Mouse (Mus musculus) ovary, postnatal 36 days (tissue): Measurements from ENCODE around the gene Vwa3b.

Experiments used
- DNase-seq: peaks from one replicate; pipeline ENCODE4 v3.0.0; 2022; ENCODE audit warnings: low spot score, mixed read lengths

The Vwa3b gene

DNA sequence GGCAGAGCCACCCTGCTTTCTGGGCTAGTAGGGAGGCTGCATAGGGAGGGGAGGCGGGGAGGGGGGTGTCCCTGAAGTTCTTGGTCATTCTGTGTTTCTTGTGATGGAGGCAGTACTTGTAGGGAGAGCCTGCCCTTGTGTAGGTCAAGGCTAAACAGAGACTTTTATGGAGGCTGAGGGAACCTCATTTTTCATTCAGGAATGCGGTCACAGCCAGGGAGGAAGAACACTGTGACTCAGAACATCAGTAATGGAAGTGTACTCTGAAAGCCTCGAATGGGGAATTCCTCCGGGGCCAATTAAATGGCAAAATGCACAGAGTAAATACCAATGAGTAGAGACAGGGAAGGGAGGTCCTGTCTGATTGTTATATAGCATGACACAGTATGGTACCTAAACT lies 37.4 kb downstream of the Vwa3b start:
- no peak for DNase-seq

DNA sequence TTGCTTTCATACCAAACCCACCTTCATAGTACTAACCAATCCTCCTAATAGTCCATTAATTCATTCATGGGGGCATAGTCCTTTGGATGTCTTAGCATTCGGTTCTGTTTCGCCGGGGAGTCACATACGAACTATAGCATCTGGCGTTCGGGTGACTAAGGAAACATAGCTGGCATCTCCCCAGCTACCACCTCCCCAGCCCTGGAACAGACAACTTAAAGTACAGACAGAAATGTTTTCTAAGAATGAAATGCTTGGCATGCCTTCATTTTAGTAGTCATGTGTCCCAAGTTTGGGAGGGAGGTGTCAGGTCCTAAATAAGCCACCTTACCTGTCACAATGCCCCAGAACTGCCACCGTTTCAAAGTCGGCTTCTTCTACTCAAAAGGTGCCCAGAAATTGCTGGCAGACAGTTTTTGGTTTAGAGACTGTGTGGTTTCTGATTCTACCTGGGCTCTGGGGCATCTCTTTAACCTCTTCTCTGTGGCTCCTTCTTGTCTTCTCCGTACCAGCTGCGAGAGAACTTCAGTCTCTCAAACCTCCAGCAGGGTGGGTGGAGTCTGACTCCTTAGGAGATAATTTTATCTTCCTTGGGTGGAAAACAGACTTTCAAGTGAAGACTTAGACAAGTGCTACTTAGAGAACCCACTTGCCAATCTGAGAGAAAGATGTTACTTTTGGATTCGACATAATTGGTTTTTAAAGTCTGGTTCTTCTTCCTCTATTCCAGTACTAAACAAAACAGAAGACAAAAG lies 39.4 kb downstream of the Vwa3b start:
- DNase-seq: no peak

DNA sequence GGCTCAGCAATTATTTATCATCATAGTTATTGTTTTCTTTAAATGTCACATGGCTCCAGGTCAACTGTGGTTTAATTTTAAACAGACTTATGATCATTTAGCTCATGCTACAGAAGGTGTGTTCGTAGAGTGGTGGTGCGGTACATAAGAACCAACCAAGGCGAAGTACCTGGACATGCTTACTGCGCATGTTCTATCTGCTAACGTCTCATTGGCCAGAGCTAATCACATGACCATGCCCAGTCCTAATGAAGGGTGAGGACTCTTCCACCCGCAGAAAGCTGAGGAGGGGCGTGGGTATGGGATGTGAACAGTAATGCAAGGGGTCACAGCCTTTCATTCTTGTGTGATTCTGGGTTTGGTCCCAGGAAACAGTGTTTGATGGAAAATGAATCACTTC lies 49.4 kb downstream of the Vwa3b start:
- no peak for DNase-seq

DNA sequence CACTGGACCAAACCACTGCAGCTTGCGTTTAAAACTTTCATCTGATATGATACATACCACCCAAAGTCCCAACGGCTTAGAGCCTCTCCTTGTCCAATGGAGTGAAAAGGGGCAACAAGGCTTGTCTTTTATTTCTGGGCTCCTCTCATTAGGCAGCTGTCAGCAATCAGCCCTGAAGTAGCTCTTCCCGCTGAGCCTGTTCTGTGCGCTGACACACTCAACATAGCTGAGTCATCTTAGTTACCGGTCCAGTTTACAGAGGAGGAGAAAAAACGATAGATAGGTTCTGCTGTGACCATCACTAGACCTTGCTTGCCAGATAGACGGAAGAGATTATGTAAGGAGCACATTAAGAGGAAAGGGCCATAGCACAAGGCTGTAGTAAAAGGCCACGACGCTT lies 50.9 kb downstream of the Vwa3b start:
- no peak for DNase-seq

DNA sequence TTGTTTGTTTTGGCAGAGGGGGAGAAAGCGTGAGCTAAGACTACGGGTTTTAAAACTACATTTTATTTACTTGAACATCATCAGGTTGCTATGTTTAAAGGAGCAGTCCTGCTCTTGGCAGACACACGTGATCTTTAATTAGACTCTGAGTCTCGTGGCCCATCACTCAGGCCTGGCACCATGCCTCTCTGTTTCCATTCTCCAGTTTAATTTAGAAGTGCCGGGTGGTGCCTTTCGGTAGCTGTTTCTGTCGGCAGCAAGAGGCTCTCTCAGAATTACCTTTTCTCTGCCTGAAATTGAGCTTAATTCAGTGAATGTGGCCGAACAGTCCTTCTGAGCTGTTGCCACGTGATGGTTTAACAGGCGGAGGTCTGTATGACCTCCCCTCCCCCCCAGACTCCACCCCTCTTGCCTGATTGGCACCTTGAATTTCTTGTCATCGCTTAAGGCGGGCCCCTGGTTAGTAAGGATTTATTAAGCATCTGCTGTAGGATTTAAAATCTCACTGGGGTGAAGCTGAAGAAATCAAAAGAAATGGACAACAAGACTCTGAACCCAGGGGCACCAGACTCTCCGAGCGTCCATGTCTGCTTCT lies 51.7 kb downstream of the Vwa3b start:
- DNase-seq: no peak

DNA sequence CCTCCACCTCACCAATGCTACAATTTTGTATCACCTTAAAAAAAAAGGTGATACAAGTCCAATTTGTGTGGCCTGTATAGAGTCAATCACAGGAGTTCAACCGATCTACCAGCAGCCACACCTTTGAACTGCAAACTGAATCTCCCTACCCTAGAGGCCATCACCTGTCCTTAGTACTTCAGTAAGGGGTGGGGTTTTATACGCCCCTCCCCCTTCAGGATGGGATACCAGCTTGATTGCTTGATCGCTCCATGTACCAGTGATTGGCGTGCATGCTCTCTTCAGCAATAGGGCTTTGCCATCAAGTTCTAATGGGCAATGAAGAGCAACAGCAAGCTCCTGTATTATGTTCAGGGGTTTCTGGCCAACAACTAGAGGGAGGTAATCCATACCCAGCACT lies 54.0 kb downstream of the Vwa3b start:
- DNase-seq: no peak

DNA sequence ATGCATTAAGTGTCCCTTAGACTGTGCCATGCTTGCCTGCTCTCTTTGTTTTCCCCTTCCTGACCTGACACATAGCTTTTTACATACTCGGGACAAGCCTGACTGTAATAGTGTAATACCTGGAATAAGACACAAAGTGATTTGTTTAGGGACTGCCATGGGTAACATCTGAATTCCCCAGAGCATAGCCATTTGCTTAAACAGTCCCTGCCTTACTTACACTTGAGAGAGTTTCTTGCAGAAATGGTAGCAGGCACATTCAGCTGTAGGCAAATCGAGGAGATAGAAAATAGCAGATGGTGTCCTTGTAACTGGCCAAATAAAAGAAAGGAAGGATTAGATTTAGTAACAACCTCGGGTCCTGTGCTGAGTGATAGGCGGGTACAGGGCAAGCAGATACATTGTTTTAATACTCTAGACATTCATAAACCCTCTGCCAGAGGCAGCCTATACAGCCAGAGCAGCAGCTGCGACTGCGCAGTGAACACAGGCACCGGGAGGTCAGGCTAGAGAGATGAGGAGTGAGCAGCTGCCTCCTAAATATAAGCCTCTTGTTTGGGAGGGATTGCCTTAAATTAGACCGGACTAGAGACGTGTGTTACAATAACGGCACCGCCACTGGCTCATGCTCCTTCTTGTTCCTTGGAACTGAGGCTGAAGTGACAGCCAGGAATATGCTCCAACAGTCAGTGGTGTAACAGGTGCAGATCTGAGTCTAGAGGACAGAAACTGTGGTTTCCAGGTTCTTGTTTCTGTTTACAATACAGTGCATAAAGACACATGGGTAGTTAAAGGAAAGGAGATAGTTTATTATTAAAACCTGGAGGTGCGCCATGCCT lies 55.2 kb downstream of the Vwa3b start:
- DNase-seq: no peak

DNA sequence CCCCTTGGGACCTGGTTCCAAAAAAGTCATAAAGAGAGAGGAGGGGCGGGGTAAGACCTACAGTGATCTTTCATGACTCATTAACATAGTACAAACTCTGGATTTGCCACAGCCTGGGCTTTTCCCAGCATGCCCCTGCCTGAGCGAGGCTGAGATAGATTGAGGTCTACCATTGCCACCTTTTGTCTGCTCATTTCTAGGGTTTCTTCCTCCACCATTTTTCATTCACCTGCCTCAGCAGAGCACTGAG lies 55.7 kb downstream of the Vwa3b start:
- no peak for DNase-seq

DNA sequence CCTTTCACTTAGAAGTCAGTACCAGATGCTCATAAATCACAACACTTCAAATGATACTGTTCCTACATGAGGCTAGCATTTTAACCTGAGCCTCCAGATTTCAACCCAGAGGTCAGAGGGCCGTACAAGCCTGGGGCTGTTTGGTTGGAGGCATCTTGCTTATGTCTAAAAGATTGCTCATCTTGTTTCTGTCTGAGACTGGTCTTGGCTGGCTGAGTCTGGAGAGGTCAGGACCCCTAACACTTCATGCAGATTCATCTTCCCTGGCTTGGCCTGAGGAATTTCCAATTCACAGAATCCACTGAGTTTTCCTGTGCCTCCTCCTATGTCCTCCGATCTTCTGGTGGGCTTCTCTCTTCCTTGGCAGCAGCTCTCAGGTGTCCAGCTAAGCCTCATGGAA lies 57.7 kb downstream of the Vwa3b start:
- no peak for DNase-seq

DNA sequence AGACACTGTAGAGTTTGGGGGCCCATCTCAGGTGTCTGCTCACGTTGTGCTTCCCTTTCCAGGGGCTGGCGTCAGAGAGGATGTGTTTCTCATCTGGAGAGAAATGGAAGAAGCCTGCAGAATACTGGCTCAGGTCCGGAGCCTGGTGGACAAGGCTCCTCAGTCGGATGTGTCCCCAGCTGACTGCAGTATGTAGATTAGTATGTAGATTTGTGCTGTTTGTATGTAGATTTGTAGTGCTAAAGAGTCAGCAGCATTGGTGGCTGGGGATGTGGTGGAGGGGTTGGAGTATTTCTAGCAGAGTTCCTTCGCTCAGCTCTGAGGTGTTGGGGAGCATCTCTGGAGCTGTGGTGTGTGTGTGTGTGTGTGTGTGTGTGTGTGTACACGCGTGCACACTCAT lies 58.8 kb downstream of the Vwa3b start:
- DNase-seq: no peak

DNA sequence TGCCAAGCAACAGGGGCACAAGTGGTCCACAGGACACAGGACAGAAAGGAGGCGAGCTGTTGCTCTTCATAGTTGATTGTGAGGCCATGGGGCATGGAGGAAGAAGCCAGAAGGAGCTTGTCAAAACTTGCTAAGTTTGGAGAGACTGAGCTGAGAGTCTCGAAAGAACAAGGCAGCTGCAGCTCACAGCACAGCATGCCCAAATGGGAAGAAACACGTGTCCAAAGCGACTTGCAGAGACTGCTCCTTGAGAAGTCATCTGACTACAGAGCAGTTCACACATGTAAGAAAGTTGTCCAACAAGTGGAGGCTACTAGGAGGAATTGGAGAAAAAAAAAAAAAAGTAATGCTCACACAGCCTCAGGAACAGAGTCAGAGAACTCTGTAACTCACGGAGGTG lies 62.8 kb downstream of the Vwa3b start:
- no peak for DNase-seq

DNA sequence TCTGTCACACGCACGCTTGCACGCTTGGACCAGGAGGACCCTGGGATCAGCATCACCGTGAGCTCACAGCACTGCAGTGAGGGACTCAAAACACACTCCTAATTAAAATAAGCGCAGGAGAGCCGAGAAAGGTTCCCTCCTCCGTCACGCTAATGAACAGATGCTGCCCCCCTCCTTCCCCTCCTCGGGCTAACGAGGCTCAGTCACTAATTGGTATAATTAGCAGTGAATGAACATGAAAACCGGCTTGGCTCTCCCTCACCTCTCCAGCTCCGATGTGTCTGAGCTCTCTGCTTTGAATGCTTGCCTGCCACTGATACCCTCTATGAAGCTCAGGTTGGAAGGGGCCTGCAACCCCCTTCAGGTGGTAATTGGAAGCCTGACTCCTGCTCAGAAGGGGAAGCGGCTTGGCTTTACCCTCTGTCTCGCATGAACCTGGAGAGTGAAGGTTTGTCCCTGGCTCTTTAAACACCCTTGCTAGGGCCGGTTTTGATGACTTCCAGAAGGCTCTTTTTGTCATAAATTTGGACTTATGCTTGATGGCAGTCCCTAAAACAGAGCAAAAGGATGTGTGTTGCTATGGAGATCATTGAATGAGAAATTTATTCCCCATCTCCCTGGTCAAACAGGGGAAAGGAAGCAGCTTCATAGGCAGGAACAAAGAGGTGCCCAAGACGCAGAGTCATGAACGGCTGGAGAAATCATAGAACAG lies 71.1 kb downstream of the Vwa3b start:
- no peak for DNase-seq

DNA sequence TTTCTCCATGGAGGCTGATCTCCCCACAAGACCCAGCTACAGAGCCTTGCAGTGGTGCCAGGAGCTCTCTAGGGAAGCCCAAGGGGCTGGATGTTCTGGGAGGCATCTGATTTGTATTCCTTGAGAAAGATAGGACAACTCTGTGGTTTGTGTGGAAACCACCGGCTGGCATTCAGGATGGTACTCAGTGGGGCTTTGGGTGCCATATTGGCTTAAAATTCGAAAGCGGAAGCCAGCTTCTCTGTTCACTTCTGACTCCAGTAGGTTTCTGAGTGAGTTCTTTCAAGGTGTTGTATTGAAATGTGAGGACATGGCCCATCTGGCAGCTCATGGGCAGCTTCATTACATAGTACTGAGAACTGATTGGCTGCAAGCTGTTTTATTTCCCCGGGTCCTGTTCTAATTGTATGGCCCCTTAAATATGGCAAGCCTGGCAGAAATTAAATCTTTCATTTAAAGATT lies 71.7 kb downstream of the Vwa3b start:
- no peak for DNase-seq

DNA sequence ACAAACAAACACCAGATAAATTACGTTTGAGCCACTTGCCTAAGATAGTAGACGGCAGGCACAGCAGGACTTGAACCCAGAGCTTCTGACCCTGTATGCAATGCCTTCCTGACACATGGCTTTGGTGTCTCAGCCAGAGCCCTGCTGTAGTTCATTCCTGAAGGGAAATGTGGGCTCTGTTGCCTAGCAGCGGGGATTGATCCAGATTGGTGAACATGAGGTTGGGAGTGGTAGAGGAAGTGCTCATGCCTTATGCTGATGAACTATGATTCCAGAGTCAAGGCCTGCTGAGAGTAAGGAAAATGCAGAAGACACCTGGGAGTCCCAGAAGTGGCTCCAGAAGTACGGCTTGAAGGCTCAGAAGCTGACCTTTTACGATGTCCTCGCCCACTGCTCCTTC lies 74.0 kb downstream of the Vwa3b start:
- no peak for DNase-seq

DNA sequence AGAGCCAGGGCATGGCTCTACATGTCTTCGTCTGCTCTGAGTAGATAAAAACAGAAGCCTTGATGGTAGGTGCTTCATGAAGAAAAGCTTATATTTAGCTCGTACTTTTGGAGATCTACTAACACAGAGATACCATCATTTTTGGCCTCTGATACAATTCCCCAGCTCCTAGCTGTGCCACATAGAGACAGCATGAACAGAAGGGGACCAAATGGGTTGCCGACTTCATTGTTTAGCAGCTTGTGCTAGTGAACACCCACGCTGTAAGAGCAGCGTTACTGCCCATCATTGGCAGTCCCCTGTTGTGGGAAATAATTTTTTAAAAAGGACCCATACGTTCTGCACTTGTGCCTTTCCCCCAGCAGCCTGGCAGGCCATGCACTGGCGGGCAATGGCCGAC lies 74.6 kb downstream of the Vwa3b start:
- DNase-seq: no peak

DNA sequence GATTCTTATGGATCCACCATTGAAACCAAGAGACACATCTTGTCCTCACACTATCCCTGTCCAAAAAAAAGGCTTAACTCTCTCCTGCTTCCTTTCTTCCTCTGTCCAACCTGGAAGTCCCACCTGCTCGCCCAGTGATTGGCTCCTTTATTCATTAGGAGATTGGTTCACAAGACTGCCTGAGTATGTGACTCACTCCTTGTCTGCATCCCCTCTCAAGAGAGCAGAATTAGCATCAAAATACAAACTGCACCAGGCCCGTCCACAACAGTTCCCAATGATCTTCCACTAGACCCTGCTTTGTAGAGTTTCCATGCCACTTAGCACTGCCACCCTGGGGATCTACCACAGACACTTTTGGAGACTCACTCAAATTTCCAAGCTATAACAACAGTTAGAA lies 75.3 kb downstream of the Vwa3b start:
- DNase-seq: no peak

DNA sequence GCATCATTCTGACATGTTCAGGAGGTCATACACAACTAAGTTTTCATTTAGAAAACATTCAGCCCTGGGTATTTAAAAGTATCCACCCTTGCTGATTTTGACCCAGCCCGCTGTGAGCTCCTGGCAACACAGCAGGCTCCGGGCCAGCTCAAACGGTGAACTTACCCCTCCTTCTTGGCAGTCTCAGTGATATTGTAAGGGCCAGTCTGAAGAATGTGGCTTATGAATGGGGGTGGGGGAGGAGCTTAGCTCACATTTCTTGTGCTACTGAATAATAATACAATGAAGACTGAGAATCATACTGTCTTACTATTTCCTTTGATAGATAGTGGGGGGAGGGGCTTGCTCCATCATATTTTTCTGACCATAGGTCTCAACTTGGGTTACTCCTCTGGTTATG lies 78.8 kb downstream of the Vwa3b start:
- DNase-seq: peak; percentile 12

DNA sequence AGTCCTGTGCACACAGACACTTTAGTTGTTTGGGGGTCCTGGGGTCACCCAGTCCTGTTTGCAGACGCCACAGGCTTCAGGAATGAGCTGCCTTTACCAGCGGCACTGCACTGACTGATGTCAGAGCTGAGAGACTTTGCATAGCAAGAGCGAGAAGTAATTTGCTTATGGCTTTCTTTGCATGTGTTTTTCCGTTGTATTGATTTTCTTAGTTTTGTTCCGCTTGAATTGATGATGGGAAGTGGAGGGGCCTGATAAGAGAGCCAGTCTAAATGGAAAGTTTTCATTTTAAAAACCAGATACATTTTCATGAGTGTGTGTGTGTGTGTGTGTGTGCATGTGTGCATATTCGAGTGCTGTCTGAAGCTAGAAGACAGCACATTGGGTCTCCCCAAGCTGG lies 87.4 kb downstream of the Vwa3b start:
- no peak for DNase-seq

DNA sequence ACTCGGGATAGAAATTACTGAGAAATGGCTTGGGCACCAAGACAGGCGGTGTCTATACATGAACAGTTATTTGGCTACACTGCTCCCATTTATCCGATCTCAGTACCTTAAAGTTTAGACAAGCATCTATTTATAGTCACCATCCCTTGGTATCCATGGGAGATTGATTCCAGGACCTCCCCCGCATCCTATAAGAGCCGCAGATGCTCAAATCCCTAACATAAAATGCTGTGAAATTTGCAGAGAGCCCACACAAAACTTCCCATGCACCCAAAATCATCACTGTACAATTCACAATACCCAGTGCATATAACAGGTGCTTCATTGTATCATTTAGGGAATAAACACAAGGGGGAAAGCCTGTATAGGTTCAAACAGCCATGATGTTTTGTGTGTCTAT lies 89.5 kb downstream of the Vwa3b start:
- no peak for DNase-seq

DNA sequence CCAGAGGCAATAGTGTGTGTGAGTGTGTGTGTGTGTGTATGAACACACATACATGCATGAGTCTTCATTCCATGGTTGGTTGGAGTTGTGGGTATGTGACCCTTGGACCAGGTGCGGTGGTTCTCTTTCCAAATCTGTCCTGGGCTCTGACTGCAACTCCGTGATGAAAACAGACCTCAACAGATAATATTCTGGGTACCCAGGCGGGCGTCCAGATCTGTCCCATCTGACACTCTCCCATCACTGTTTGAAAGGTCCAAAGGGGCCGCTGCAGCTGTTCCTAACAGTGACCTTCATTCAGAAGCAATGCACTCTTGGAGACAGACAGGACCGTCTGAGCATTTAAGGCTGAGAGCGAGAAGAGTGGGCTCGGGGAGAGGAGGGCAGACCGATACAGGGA lies 90.2 kb downstream of the Vwa3b start:
- DNase-seq: no peak

DNA sequence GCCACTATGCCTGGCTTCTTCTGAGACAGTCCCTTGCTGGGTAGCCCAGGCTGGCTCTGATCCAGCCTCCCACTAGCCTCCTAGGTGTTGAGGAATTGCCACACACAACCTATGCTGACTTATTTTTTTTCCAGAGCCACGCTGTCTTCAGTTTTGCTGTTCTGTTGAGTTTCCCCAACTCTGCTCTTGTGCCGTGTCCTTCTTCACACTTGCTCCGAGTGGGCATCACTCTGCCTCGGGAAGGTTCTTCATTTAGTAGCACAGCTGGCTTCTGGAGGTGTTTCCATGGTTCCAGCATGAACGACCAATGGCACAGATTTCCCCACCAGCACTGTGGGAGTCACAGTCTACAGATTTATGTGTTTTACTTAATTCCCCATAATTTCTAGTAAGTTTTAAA lies 91.6 kb downstream of the Vwa3b start:
- DNase-seq: no peak

DNA sequence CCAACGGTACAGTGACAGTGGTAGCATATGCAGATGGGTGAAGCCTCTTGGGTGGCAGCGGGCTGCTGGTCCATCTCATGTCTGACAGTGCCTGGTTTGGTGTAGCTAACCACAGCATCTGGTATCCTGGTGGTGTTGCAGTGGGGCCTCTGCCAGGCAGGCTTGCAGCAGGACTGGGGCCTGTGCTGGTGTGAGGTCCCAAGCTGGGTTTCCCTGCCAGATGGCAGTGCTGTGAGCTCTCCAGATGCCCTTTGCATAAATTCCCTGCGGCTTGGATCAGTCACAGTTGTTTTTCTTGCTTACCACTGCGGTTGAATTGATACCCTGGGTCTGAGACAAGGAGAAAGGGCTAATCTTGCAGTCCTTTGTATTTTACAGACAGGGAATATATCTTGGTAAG lies 95.9 kb downstream of the Vwa3b start:
- DNase-seq: no peak

DNA sequence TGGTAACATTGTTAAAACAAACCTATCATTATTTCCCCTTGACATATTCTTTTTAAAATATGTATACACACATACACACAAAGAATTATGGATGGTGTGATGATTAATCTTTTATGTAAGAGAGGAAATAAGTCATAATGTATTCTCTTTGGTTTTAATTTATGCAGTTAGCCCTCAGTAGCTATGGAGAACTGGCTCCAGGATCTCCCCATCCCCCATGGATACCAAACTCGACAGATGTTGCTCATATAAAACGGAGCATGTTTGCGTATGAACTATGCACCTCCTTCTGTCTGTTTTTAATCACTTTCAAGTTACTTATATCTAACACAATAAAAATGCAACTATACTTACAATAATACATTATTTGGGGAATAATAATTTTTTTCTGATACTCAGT lies 96.4 kb downstream of the Vwa3b start:
- no peak for DNase-seq
